Mouse (Mus musculus): ENCODE results near the gene Klhl23.

DNA sequence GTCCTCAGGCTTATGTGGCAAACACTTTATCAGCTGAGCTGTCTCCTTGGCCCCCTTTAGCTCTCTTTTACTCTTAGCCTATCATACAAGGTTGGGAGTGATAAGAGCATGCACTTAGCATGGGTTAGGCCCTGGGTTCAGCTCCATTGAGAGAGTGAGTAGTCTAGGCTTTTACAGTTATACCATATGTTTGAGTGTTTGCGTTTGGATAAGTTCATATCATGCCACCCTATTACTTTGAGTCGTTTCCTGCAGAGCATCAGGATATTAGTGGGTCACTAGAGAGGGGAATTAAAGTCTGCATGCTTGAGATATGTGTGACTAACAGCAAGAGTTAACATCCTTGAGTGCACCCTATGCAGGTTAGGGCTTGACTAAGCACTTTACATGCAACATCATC lies 7.9 kb downstream of the Klhl23 start:
- TF ChIP-seq POLR2A (IDR thresholded peaks at IDR 0.05; ENCODE audit: insufficient read depth, low read length) (no peak), CTCF (IDR thresholded peaks at IDR 0.05; ENCODE audit: low read depth, low read length) (no peak), EP300 (IDR thresholded peaks at IDR 0.05; ENCODE audit: insufficient read depth, low read depth, low read length) (no peak)
